Mouse (Mus musculus) CH12.LX (cell line): ENCODE data around the gene Rexo2.

ENCODE experiments used
- BHLHE40 ChIP-seq: IDR thresholded peaks from 2 replicates; pipeline ENCODE4 v1.6.1; 2011; ENCODE audit warnings: mild to moderate bottlenecking, low read depth, low read length, improper control_type of control experiment
- CTCF ChIP-seq, 2 experiments: IDR thresholded peaks in 1 of 2; conservative IDR thresholded peaks in 1 of 2; 2 replicates each; pipeline ENCODE4 v1.5.1; 2011 to 2012; ENCODE audit warnings: low read depth in 2 of 2, low read length in 2 of 2, improper control_type of control experiment in 1 of 2, inconsistent platforms in 1 of 2, mild to moderate bottlenecking in 1 of 2, moderate library complexity in 1 of 2
- E2F4 ChIP-seq: IDR thresholded peaks from 2 replicates; pipeline ENCODE4 v1.6.1; 2011; ENCODE audit warnings: low read depth, low read length, improper control_type of control experiment; ENCODE audit not compliant: insufficient replicate concordance
- GABPA ChIP-seq: IDR thresholded peaks from 2 replicates; pipeline ENCODE4 v1.6.1; 2012; ENCODE audit warnings: low read depth, low read length, improper control_type of control experiment, inconsistent platforms; ENCODE audit not compliant: insufficient replicate concordance
- MAX ChIP-seq: IDR thresholded peaks from 2 replicates; pipeline ENCODE4 v1.6.1; 2011; ENCODE audit warnings: low read length, improper control_type of control experiment
- MAZ ChIP-seq: IDR thresholded peaks from 2 replicates; pipeline ENCODE4 v1.6.1; 2012; ENCODE audit warnings: low read depth, mild to moderate bottlenecking, inconsistent platforms, low read length, improper control_type of control experiment, moderate library complexity
- POLR2A ChIP-seq: IDR thresholded peaks from 2 replicates; pipeline ENCODE4 v1.6.1; 2011; ENCODE audit warnings: low read depth, mild to moderate bottlenecking, improper control_type of control experiment, low read length
- TCF12 ChIP-seq: IDR thresholded peaks from 2 replicates; pipeline ENCODE4 v1.6.1; 2014; ENCODE audit warnings: low read depth, mild to moderate bottlenecking, inconsistent platforms, low read length, improper control_type of control experiment
- UBTF ChIP-seq: IDR thresholded peaks from 2 replicates; pipeline ENCODE4 v1.6.1; 2012; ENCODE audit warnings: low read depth, mild to moderate bottlenecking, inconsistent platforms, low read length, improper control_type of control experiment, moderate library complexity
- ZC3H11A ChIP-seq: IDR thresholded peaks from 2 replicates; pipeline ENCODE4 v1.6.1; 2012; ENCODE audit warnings: low read depth, mild to moderate bottlenecking, inconsistent platforms, low read length, improper control_type of control experiment

- no peak for TF ChIP-seq GABPA
- no peak for TF ChIP-seq CTCF (conservative IDR thresholded peaks at IDR 0.05 in 1 of 2, IDR thresholded peaks at IDR 0.05 in 1 of 2; ENCODE audit: low read depth in 2 of 2, low read length in 2 of 2)
- TF ChIP-seq POLR2A, result no peak
- TF ChIP-seq BHLHE40, result no peak
- TF ChIP-seq UBTF, result no peak
- TF ChIP-seq E2F4, result no peak
- TF ChIP-seq ZC3H11A, result no peak
- TF ChIP-seq MAX, result no peak
- no peak for TF ChIP-seq MAZ
- no peak for TF ChIP-seq TCF12
Measured at GRCm38 (mm10) chr9:48481214-48482134, 1.1 kb upstream of the Rexo2 start.
